Mouse (Mus musculus) spleen, postnatal 14 days (tissue): Measurements from ENCODE around the gene Kctd6.

Experiments
- DNase-seq, 2 experiments: peaks; one replicate each; pipeline ENCODE4 v3.0.0; 2021 to 2022; ENCODE audit warnings: low spot score in 2 of 2

The Kctd6 gene

GRCm38 (mm10) chr14:8213803-8214224 lies at the start of gene Kctd6:
Gene Kctd6 (plus strand): TSS chr14:8214140.
- peak; percentile 98 for DNase-seq

DNA sequence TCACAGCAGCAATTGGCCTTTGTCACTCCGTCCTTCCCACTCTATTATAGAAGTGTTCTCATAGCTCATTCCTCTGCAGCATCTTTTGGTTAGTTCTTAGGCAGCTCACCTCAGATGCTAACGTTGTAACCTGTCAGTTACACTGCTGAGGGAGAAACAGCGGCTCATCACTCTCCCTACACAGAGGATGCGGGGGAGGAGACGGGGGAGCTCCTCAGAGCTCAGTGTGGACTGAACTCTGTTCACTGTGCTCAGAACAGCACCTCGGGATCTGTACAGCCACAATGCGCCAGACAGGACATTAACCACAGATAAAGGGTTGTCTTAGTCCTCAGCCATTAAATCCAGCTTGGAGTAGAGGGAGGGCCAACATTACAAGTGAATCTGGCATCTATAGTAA lies 49.5 kb upstream of the Kctd6 start:
- no peak for DNase-seq

GRCm38 (mm10) chr14:8172507-8173410 lies 41.2 kb upstream of the Kctd6 start, which contains the start of gene Pdhb:
Gene Pdhb (minus strand): TSS chr14:8173025.
- peak; percentile 96 to 99 for DNase-seq

DNA sequence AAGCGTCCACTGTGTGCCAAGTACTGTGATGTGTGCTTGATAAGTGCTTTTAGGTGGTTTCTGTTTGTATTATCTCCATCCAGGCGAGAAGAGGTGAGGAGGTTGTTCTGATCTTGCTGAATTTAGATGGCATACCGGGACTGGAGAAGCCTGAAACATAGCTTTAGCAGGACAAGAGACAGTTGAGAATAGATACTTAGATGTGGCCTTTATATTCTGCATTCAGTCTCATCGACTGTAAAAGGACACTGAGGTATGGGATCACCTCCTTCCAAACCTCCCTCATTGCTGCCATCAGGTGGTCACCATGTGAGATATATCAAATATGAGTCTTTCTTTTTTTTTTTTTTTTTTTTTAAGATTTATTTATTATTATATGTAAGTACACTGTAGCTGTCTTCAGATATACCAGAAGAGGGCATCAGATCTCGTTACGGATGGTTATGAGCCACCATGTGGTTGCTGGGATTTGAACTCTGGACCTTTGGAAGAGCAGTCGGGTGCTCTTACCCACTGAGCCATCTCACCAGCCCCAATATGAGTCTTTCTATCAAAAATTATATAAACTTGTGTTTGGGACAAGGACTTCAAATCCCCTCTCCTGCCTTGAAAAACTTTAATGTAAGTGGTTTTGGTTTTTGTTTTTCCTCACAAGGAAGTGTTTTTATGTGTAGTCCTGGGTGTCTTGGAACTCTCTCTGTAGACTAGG lies 40.2 kb upstream of the Kctd6 start:
- peak in 1 of 2 experiments; percentile 18 for DNase-seq

DNA sequence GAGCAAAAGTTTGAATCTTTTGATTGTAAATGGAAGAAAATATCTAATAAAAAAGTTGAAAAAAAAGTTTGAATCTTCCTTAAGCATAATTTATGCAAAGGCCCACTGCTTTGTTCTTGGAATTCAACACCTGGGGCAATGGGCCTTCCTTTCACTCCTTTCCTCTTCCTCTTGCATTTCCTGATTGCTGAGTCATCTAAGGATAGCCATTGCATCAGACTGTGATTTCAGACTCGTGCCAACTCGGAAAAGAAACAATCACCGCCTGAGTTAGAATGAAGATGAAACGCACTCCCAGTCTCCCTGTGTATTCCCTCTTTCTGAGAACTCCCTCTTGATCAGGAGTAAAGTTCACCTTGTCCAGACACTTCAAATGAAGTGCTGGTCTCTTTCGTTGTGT lies 39.3 kb upstream of the Kctd6 start:
- DNase-seq = no peak

- DNase-seq = no peak
These were observed 37.7 kb upstream of the Kctd6 start for GRCm38 (mm10) chr14:8176251-8176650.

- DNase-seq = no peak
These were observed 33.4 kb upstream of the Kctd6 start for GRCm38 (mm10) chr14:8180371-8181035.

DNA sequence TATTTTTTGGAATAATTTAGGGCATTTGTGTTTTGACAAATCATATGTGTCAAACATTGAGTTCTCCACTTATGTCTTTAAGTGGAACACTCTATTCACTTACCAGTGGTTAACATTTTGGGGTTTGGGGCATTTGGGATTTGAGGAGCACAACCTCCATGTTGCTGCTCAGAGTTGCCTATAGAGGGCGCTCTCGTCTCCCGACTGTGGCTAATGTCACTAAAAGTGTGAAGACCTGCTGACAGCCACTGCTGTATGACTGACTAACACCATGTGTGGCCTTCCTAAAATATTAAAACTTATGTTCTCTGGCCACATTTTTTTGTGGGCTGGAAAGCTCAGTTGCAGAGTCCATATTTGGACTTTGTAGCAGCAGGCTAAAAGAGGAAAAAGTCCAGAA lies 30.6 kb upstream of the Kctd6 start:
- DNase-seq = no peak

- DNase-seq = no peak
These were observed 27.5 kb upstream of the Kctd6 start for GRCm38 (mm10) chr14:8186278-8187045.

- no peak for DNase-seq
These were observed 23.4 kb upstream of the Kctd6 start for GRCm38 (mm10) chr14:8190556-8190955.

DNA sequence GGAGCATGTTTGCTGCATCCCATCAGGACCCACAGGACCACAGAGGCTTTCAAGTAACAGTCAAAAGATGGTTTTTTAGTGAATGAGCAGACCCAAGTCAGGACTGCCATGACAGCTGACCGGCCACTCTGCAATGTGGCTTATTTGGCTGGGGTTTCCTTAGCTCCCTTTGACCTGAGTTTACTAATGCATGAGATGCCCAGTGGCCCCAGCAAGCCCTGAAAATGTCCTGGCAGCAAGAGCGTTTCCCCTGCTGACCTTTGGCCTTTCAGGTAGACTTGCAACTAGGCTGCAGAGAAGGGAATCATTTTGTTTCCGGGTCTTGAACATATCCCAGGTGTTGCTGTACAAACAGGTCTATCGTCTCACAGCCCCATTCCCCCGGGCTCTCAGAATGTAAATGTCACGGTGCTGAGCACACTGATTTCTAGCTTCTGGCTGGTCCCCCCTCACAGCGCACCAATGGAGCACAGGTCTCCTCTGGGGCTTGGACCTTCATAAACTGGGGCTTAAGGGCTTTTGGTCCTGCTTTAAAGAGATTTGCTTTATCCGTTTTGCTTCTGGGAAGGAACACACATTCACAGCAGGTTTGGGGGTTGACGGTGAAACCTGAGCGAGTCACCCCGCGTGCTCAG lies 22.5 kb upstream of the Kctd6 start:
- no peak for DNase-seq

DNA sequence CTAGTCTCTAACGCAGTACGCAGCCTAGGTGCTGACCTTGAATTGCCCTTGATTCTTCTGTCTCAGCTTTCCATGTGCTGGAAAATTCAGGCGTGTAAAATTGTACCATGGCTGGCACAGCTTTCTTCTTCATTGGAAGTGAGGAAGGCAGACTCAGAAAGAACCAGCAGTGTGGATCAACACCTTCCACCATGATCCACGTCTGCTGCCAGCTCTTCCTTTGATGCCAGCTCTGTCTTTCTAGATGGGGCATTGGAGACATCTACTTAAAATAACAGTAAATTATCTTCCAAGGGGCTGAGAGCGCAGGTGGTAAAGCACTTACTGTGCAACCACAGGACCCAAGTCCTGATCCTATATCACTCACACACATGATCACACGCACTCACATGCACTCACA lies 21.2 kb upstream of the Kctd6 start:
- no peak for DNase-seq

GRCm38 (mm10) chr14:8200769-8201168 lies 13.2 kb upstream of the Kctd6 start:
- DNase-seq = no peak

DNA sequence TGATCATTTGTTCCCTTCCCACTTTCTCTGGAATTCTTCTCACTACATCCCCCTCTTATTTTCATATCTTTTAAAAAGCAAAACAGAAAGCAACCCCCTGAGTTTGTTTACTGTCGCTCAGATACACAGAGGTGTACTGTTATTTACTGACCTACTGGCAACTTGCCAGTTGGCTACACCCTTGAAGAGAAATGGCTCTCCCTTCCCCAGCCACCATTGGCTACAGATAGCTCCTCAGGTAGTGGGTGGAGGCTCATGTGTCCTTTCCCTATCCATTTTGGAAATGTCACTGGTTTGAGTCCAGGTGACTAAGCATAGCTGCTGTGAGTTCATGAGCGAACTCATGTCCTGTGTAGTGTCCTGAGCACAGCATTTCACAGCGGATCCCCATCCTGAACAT lies 12.2 kb upstream of the Kctd6 start:
- DNase-seq = no peak

DNA sequence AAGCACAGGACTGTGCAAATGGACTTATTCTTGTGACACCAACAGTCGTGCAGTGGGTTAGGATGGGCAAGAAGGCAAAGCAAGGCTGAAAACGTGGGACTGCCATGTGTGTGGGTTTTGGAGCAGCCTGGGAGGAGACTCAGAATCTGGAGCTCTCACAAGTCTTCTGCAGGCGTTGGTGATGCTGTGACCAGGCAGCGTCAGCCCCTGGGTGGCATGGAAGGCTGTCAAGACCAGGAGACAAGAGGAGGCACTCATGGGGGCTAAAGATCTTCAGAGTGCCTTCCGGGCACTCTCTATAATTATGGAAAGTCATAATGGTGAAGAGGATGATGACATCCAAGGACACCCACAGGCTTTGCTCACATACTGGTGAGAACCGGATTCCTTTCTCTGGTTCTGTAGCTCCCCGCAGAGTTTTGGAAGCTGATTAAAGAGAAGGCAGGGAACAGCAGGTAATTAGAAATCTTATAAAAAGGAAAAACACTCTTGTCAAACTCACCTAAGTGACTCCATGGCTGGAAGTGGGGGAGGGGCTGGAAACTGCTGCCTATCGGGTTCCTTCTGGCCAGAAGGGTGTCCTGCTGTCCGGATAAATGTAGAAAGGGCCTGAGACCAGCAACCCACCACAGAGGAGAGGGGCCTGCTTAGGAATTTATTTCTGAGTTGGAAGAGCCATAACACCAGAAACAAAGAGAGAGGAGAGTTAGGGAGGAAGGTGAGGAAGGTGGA lies 7.6 kb upstream of the Kctd6 start:
- no peak for DNase-seq

DNA sequence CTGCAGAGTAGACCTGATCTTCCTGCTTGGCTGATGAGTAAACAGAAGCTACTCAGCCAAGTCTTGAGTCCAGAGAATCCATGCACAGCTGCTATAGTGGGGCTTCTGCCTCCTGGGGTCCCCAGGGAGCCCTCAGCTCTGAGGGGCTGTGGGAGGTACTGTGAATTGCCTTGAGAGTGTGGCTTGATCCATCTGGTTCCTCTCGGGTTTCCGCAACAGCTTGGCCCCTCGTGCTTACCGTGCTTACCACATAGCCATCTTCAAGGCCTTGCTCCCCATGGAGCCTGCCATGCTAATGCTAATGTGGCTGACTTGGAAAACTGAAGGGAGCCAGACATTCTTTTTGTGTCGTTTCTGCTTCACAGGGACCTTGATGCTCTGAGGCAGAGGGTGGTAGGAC lies 6.8 kb upstream of the Kctd6 start:
- DNase-seq = no peak

GRCm38 (mm10) chr14:8207543-8207942 lies 6.4 kb upstream of the Kctd6 start:
- no peak for DNase-seq

DNA sequence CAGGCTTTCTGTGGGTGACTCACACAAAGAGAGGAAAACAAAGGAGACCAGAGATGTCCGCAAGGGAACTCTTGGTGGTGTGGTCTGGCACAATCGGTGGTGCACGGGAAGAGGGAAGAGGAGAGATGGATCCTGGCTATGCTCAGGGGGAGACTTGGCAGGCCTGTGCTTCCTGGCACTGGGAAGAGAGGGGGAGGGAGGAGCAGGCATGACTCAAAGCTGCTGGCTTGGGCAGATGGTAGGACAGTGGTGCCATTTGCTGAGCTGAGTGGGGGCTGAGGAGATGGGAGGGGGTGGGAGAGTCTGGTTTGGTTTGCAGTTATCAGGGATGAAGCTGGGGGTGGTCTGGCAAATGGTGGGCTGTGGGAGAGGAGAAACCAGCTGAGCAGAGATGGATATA lies 5.1 kb upstream of the Kctd6 start:
- DNase-seq = no peak

- no peak for DNase-seq
These were observed 4.0 kb upstream of the Kctd6 start for GRCm38 (mm10) chr14:8209896-8210295.

- no peak for DNase-seq
These were observed 944 bp upstream of the Kctd6 start for GRCm38 (mm10) chr14:8212996-8213395.
